Mouse (Mus musculus): ENCODE data around the gene Igfbp7. TPM values are rescaled to one million over a fixed set of nuclear protein-coding genes. Genes with fewer than 3 reads are reported as not detected.

Igfbp7 gene
- polyA plus RNA-seq, 1 experiment from 2014 or later = 52.8 TPM

DNA sequence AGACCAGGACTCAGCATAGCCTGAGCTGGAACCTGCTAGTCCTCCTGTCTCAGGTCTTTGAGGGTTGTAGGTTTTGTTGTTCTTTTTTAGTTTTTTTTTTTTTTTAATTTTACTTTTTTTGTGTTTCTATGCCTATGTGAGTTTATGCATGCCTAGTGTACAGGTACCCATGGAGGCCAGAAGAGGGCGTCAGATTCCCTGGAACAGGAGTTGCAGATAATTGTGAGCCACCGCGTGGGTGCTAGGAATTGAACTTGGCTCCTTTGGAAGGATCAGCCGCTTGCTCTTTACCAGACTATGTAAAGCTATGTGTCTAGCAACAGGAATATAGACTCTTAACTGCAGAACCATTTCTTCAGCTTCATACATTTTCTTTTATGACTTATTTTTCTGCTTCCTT, 93.6 kb downstream of the Igfbp7 start:
- Histone ChIP-seq H3K27ac (ENCODE audit: low read depth, low read length) (no peak overlapping the region), H3K4me2 (ENCODE audit: low read depth, low read length) (no peak overlapping the region), H3K4me1 (ENCODE audit: control insufficient read depth, insufficient read depth, low read length) (peaks cover 8% of the 10 kb centered on the region; the same call in 1 of the 2 replicates), H3K9me3 (ENCODE audit: control insufficient read depth, low read length) (no peaks in the 10 kb centered on the region), H3K9ac (replicated peaks; ENCODE audit: low read depth, low read length) (no peak overlapping the region), H3K36me3 (ENCODE audit: control insufficient read depth, insufficient read depth, low read length) (peaks cover 24% of the 10 kb centered on the region), H3K27me3 (ENCODE audit: control insufficient read depth, insufficient read depth, low read length) (no peaks in the 10 kb centered on the region), H3K4me3 (ENCODE audit: low read depth, low read length) (no peak overlapping the region)
- WGBS = 97% methylated on average over 4 of the region's 4 CpGs
- no peak for ATAC-seq (ENCODE audit: low read depth)

DNA sequence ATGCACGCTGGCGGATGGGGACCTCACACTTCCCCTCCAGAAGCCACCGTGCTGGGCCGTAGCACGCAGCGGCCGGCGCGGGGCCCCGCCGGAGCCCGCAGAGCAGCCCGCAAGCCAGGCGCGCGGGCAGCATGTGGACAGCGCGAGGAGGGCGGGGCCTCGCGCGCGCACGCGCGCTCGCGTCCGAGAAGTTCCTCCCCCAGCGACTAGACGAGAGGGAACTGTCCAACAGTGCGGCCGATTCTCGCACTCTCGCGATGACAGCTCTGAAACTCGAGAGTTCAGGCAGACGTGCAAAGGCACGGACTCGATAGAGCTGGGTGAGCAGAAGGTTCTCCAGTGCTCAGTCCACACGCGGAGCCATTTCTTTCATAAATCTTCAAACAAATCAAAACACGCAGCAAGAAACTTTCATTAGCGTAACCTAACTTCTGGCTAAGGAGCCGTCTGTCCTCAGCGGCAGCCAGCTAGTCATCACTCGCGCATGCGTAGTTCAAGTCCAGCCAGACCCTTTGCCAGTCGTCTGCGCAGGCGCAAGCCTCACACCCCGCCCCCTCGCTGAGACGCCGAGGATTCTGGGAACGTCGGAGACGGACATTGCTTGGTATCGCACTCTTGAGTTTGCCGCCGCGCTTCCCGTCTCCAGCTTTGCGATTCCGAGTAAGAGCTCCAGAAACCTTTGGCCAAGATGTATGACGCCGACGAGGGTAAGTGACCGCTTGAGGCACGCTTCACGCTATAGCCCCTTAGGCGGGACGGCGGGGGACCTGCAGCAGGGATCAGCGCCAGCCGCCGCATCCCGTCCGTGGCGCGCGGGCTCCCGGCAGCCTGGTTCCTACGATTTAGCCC, 97.7 kb downstream of the Igfbp7 start, which contains the start of the genes Noa1 and Polr2b:
Gene Noa1, minus strand, starts transcription at position 161 of the 849 bp plus-strand sequence.
Gene Polr2b, plus strand, starts transcription at position 224 of the 849 bp plus-strand sequence.
- no peaks in the 10 kb centered on the region for H3K9me3 ChIP-seq (ENCODE audit: control insufficient read depth, low read length)

GRCm38 (mm10) chr5:77309051-77309906, 98.6 kb downstream of the Igfbp7 start:
- under 1% methylated on average over 76 of the region's 76 CpGs for WGBS

More for the DNA sequence above, 97.7 kb downstream of the Igfbp7 start, which contains the start of the genes Noa1 and Polr2b:
- peak; percentile 97 for ATAC-seq (ENCODE audit: low read depth)
- WGBS = under 1% methylated on average over 85 of the region's 85 CpGs
- Histone ChIP-seq H3K36me3 (ENCODE audit: control insufficient read depth, insufficient read depth, low read length) (peaks cover 20% of the 10 kb centered on the region), H3K4me3 (ENCODE audit: low read depth, low read length) (peak within 1 kb of the TSS; percentile 95), H3K27ac (ENCODE audit: low read depth, low read length) (peak within 1 kb of the TSS; percentile 94), H3K4me2 (ENCODE audit: low read depth, low read length) (peak within 1 kb of the TSS; percentile 93), H3K27me3 (ENCODE audit: control insufficient read depth, insufficient read depth, low read length) (no peaks in the 10 kb centered on the region), H3K4me1 (ENCODE audit: control insufficient read depth, insufficient read depth, low read length) (peaks cover 20% of the 10 kb centered on the region), H3K9ac (replicated peaks; ENCODE audit: low read depth, low read length) (peak within 1 kb of the TSS; percentile 78)

GRCm38 (mm10) chr5:77307821-77308553, 99.9 kb downstream of the Igfbp7 start:
- no peak overlapping the region for H3K27ac ChIP-seq (ENCODE audit: low read depth, low read length)
- H3K36me3 ChIP-seq (ENCODE audit: control insufficient read depth, insufficient read depth, low read length) = peaks cover 15% of the 10 kb centered on the region
- H3K27me3 ChIP-seq (ENCODE audit: control insufficient read depth, insufficient read depth, low read length) = no peaks in the 10 kb centered on the region
- no peak for ATAC-seq (ENCODE audit: low read depth)
- peak overlapping the region; percentile 95 for H3K4me3 ChIP-seq (ENCODE audit: low read depth, low read length)
- 0 out of 2 replicates have a peak overlapping the region, but pooled peaks have one; percentile 5 for H3K9ac ChIP-seq (replicated peaks; ENCODE audit: low read depth, low read length)
- H3K4me1 ChIP-seq (ENCODE audit: control insufficient read depth, insufficient read depth, low read length) = peaks cover 20% of the 10 kb centered on the region
- peak overlapping the region; percentile 93 for H3K4me2 ChIP-seq (ENCODE audit: low read depth, low read length)
- 86% methylated on average over 5 of the region's 5 CpGs for WGBS
- no peaks in the 10 kb centered on the region for H3K9me3 ChIP-seq (ENCODE audit: control insufficient read depth, low read length)

More at GRCm38 (mm10) chr5:77309051-77309906, 98.6 kb downstream of the Igfbp7 start:
- Histone ChIP-seq H3K4me1 (ENCODE audit: control insufficient read depth, insufficient read depth, low read length) (peaks cover 20% of the 10 kb centered on the region), H3K36me3 (ENCODE audit: control insufficient read depth, insufficient read depth, low read length) (peaks cover 20% of the 10 kb centered on the region), H3K9me3 (ENCODE audit: control insufficient read depth, low read length) (no peaks in the 10 kb centered on the region), H3K9ac (replicated peaks; ENCODE audit: low read depth, low read length) (peak overlapping the region; percentile 78), H3K27ac (ENCODE audit: low read depth, low read length) (peak overlapping the region; percentile 94), H3K4me3 (ENCODE audit: low read depth, low read length) (peak overlapping the region; percentile 95), H3K27me3 (ENCODE audit: control insufficient read depth, insufficient read depth, low read length) (no peaks in the 10 kb centered on the region), H3K4me2 (ENCODE audit: low read depth, low read length) (peak overlapping the region; percentile 93)
- ATAC-seq (ENCODE audit: low read depth) = peak; percentile 41

DNA sequence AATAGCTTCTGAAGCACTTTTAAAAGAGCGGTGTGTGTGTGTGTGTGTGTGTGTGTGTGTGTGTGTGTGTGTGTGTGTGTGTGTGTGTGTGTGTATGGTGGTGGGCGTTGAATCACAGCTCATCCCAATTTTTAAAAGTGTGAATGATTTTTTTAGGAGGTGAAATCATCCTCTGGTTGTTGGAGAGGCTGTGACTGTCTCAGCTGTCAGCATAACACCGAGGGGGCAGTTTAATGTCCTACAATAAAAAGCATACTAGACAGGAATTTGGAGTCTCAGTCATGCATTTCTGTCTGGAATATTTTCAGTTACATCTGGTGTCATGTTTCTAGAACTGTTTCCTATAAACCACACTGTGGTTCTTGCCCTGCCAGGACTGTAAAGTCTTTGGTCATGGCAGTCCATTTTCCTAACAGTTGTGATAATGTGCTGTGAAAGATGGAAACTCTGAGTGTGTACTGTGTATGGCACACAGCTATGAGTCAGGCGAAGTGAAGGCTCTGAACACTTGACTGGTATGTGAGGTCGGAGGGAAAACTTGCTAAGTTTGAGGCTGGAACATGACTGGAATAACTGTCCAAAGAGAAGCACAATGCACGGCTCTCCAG, 106.4 kb downstream of the Igfbp7 start:
- no peak for ATAC-seq (ENCODE audit: low read depth)
- 91% methylated on average over 6 of the region's 6 CpGs for WGBS
- no peaks in the 10 kb centered on the region for H3K4me1 ChIP-seq (ENCODE audit: control insufficient read depth, insufficient read depth, low read length)
- H3K4me2 ChIP-seq (ENCODE audit: low read depth, low read length) = no peak overlapping the region
- H3K9me3 ChIP-seq (ENCODE audit: control insufficient read depth, low read length) = no peaks in the 10 kb centered on the region
- no peaks in the 10 kb centered on the region for H3K27me3 ChIP-seq (ENCODE audit: control insufficient read depth, insufficient read depth, low read length)
- no peak overlapping the region for H3K4me3 ChIP-seq (ENCODE audit: low read depth, low read length)
- no peak overlapping the region for H3K9ac ChIP-seq (replicated peaks; ENCODE audit: low read depth, low read length)
- no peak overlapping the region for H3K27ac ChIP-seq (ENCODE audit: low read depth, low read length)
- H3K36me3 ChIP-seq (ENCODE audit: control insufficient read depth, insufficient read depth, low read length) = peaks cover 25% of the 10 kb centered on the region

GRCm38 (mm10) chr5:77299486-77299885, 108.4 kb downstream of the Igfbp7 start:
- no peak overlapping the region for H3K4me3 ChIP-seq (ENCODE audit: low read depth, low read length)
- no peak overlapping the region for H3K9ac ChIP-seq (replicated peaks; ENCODE audit: low read depth, low read length)
- no peaks in the 10 kb centered on the region for H3K4me1 ChIP-seq (ENCODE audit: control insufficient read depth, insufficient read depth, low read length)
- no peak overlapping the region for H3K27ac ChIP-seq (ENCODE audit: low read depth, low read length)
- H3K9me3 ChIP-seq (ENCODE audit: control insufficient read depth, low read length) = no peaks in the 10 kb centered on the region
- H3K4me2 ChIP-seq (ENCODE audit: low read depth, low read length) = no peak overlapping the region
- 96% methylated on average over 2 of the region's 2 CpGs for WGBS
- H3K27me3 ChIP-seq (ENCODE audit: control insufficient read depth, insufficient read depth, low read length) = no peaks in the 10 kb centered on the region
- no peak for ATAC-seq (ENCODE audit: low read depth)
- H3K36me3 ChIP-seq (ENCODE audit: control insufficient read depth, insufficient read depth, low read length) = peaks cover 30% of the 10 kb centered on the region

Data from neural tube, embryonic 14.5 days (tissue).